Mouse (Mus musculus) midbrain, embryonic 15.5 days (tissue): ENCODE results near the gene Cyp4v3. TPM values are rescaled to one million over a fixed set of nuclear protein-coding genes. Genes with fewer than 3 reads are reported as not detected.
"Not testable (repeated sequence)": the region's sequence is repeated elsewhere in the genome, so short reads cannot be mapped to it uniquely, and the experiment has no call there.

Experiments used
- ATAC-seq: fragments of 200-750 bp; cut with Nextera tagmentation; replicated peaks from 2 replicates; pipeline ENCODE4 v1.8.0; 2017; ENCODE audit warnings: moderate TSS enrichment
- H3K27ac ChIP-seq: fragments of 300-500 bp; sonication (generic); 2 replicates; pipeline ENCODE4 v1.5.1; 2015; ENCODE audit warnings: mild to moderate bottlenecking, inconsistent platforms
- H3K27me3 ChIP-seq: fragments of 300-500 bp; sonication (generic); replicated peaks from 2 replicates; pipeline ENCODE4 v1.6.1; 2015; ENCODE audit warnings: inconsistent platforms
- H3K36me3 ChIP-seq: fragments of 300-500 bp; sonication (generic); replicated peaks from 2 replicates; pipeline ENCODE4 v1.6.1; 2015; ENCODE audit warnings: inconsistent platforms
- H3K4me1 ChIP-seq: fragments of 300-500 bp; sonication (generic); 2 replicates; pipeline ENCODE4 v1.6.1; 2015; ENCODE audit warnings: inconsistent platforms
- H3K4me2 ChIP-seq: fragments of 300-500 bp; sonication (generic); 2 replicates; pipeline ENCODE4 v1.6.1; 2015; ENCODE audit warnings: inconsistent platforms, mild to moderate bottlenecking, moderate library complexity
- H3K4me3 ChIP-seq: fragments of 300-500 bp; sonication (generic); 2 replicates; pipeline ENCODE4 v1.5.1; 2015; ENCODE audit warnings: mild to moderate bottlenecking, inconsistent platforms
- H3K9ac ChIP-seq: fragments of 300-500 bp; sonication (generic); 2 replicates; pipeline ENCODE4 v1.6.1; 2015; ENCODE audit warnings: mild to moderate bottlenecking, inconsistent platforms
- H3K9me3 ChIP-seq: fragments of 300-500 bp; sonication (generic); 2 replicates; pipeline ENCODE4 v1.6.1; 2016; ENCODE audit warnings: inconsistent platforms
- WGBS: fragments of 180-500 bp; shearing (Covaris S2); methylation state at CpG from one replicate; pipeline ENCODE4 v1.1.7; 2015; ENCODE audit warnings: mixed read lengths; 5-methylcytosine and 5-hydroxymethylcytosine counted together
- polyA plus RNA-seq: library from polyadenylated mRNA; unstranded; fragments of >200 nt; fragmentation: Nextera tagmentation; extraction: Ambion mirVana; gene quantifications from 2 replicates; pipeline ENCODE4 v1.2.1, GENCODE M21; 2015

The Cyp4v3 gene
- polyA plus RNA-seq, 1 experiment from 2014 or later = 1.3 TPM

GRCm38 (mm10) chr8:45345031-45345430, 12.0 kb upstream of the Cyp4v3 start:
- Histone ChIP-seq H3K4me2 (no peak overlapping the region), H3K27ac (no peak overlapping the region), H3K36me3 (no peaks in the 10 kb centered on the region), H3K9me3 (no peaks in the 10 kb centered on the region), H3K4me1 (no peaks in the 10 kb centered on the region), H3K4me3 (no peak overlapping the region), H3K27me3 (no peaks in the 10 kb centered on the region), H3K9ac (no peak overlapping the region)
- 23% methylated on average over 6 of the region's 6 CpGs for WGBS
- ATAC-seq = peak; percentile 52

GRCm38 (mm10) chr8:45344298-45344697, 11.3 kb upstream of the Cyp4v3 start:
- no peaks in the 10 kb centered on the region for H3K9me3 ChIP-seq

GRCm38 (mm10) chr8:45341630-45342628, 8.9 kb upstream of the Cyp4v3 start:
- 85% methylated on average over 12 of the region's 12 CpGs for WGBS

More at GRCm38 (mm10) chr8:45344298-45344697, 11.3 kb upstream of the Cyp4v3 start:
- 93% methylated on average over 8 of the region's 8 CpGs for WGBS
- no peak overlapping the region for H3K4me3 ChIP-seq
- H3K27me3 ChIP-seq = no peaks in the 10 kb centered on the region
- H3K36me3 ChIP-seq = no peaks in the 10 kb centered on the region
- no peak overlapping the region for H3K4me2 ChIP-seq
- H3K9ac ChIP-seq = no peak overlapping the region
- H3K4me1 ChIP-seq = no peaks in the 10 kb centered on the region
- no peak for ATAC-seq
- no peak overlapping the region for H3K27ac ChIP-seq

GRCm38 (mm10) chr8:45333493-45333892, 477 bp upstream of the Cyp4v3 start:
- peak; percentile 57; the same call in 1 of the 2 replicates for ATAC-seq
- H3K9ac ChIP-seq = no peak overlapping the region

More at GRCm38 (mm10) chr8:45341630-45342628, 8.9 kb upstream of the Cyp4v3 start:
- Histone ChIP-seq H3K27ac (no peak overlapping the region), H3K36me3 (no peaks in the 10 kb centered on the region), H3K4me2 (no peak overlapping the region), H3K9ac (no peak overlapping the region), H3K9me3 (no peaks in the 10 kb centered on the region), H3K27me3 (no peaks in the 10 kb centered on the region), H3K4me3 (no peak overlapping the region), H3K4me1 (no peaks in the 10 kb centered on the region)
- no peak for ATAC-seq

GRCm38 (mm10) chr8:45330856-45331255, 2.2 kb downstream of the Cyp4v3 start:
- ATAC-seq = no peak
- no peak overlapping the region for H3K9ac ChIP-seq
- H3K9me3 ChIP-seq = no peaks in the 10 kb centered on the region
- no peak overlapping the region for H3K4me3 ChIP-seq
- peaks cover 4% of the 10 kb centered on the region for H3K4me1 ChIP-seq
- 76% methylated on average over 3 of the region's 3 CpGs for WGBS
- H3K36me3 ChIP-seq = no peaks in the 10 kb centered on the region
- no peak overlapping the region for H3K4me2 ChIP-seq
- no peak overlapping the region for H3K27ac ChIP-seq
- H3K27me3 ChIP-seq = 0 out of 2 replicates have a peak, but pooled peaks cover 8% of the 10 kb centered on the region

More at GRCm38 (mm10) chr8:45333493-45333892, 477 bp upstream of the Cyp4v3 start:
- peak overlapping the region; percentile 54 for H3K4me3 ChIP-seq
- H3K27me3 ChIP-seq = 0 out of 2 replicates have a peak, but pooled peaks cover 8% of the 10 kb centered on the region
- H3K9me3 ChIP-seq = no peaks in the 10 kb centered on the region
- peaks cover 4% of the 10 kb centered on the region for H3K4me1 ChIP-seq
- WGBS = 2% methylated on average over 8 of the region's 8 CpGs
- peak overlapping the region; percentile 80 for H3K4me2 ChIP-seq
- no peaks in the 10 kb centered on the region for H3K36me3 ChIP-seq
- H3K27ac ChIP-seq = no peak overlapping the region

GRCm38 (mm10) chr8:45329206-45329980, 3.6 kb downstream of the Cyp4v3 start:
- Histone ChIP-seq H3K4me2 (no peak overlapping the region), H3K27me3 (0 out of 2 replicates have a peak, but pooled peaks cover 8% of the 10 kb centered on the region), H3K9me3 (no peaks in the 10 kb centered on the region), H3K36me3 (no peaks in the 10 kb centered on the region), H3K4me3 (no peak overlapping the region), H3K9ac (no peak overlapping the region), H3K4me1 (peaks cover 4% of the 10 kb centered on the region), H3K27ac (no peak overlapping the region)
- 92% methylated on average over 6 of the region's 6 CpGs for WGBS
- ATAC-seq = no peak

- H3K4me1 ChIP-seq, ATAC-seq, H3K36me3 ChIP-seq, H3K9ac ChIP-seq, H3K4me3 ChIP-seq, H3K4me2 ChIP-seq, H3K9me3 ChIP-seq, H3K27ac ChIP-seq, H3K27me3 ChIP-seq: not testable (repeated sequence)
These were observed 5.9 kb downstream of the Cyp4v3 start for GRCm38 (mm10) chr8:45327076-45327475.

- Histone ChIP-seq H3K27me3 (no peaks in the 10 kb centered on the region), H3K9ac (no peak overlapping the region), H3K27ac (no peak overlapping the region), H3K4me1 (no peaks in the 10 kb centered on the region), H3K4me2 (no peak overlapping the region), H3K36me3 (no peaks in the 10 kb centered on the region), H3K9me3 (no peaks in the 10 kb centered on the region), H3K4me3 (no peak overlapping the region)
- WGBS = 87% methylated on average over 4 of the region's 4 CpGs
- ATAC-seq = no peak
These were observed 8.9 kb downstream of the Cyp4v3 start for GRCm38 (mm10) chr8:45324151-45324550.

- no peak overlapping the region for H3K9ac ChIP-seq
- H3K27ac ChIP-seq = no peak overlapping the region
- no peaks in the 10 kb centered on the region for H3K36me3 ChIP-seq
- WGBS = 88% methylated on average over 2 of the region's 2 CpGs
- H3K9me3 ChIP-seq = no peaks in the 10 kb centered on the region
- no peak overlapping the region for H3K4me2 ChIP-seq
- H3K4me3 ChIP-seq = no peak overlapping the region
- no peak for ATAC-seq
- no peaks in the 10 kb centered on the region for H3K4me1 ChIP-seq
- no peaks in the 10 kb centered on the region for H3K27me3 ChIP-seq
These were observed 11.7 kb downstream of the Cyp4v3 start for GRCm38 (mm10) chr8:45321365-45321764.

- no peak for ATAC-seq
- Histone ChIP-seq H3K4me3 (no peak overlapping the region), H3K4me1 (no peaks in the 10 kb centered on the region), H3K27me3 (no peaks in the 10 kb centered on the region), H3K4me2 (no peak overlapping the region), H3K9ac (no peak overlapping the region), H3K36me3 (no peaks in the 10 kb centered on the region), H3K27ac (no peak overlapping the region), H3K9me3 (no peaks in the 10 kb centered on the region)
- WGBS = 85% methylated on average over 1 of the region's 1 CpGs
These were observed 12.1 kb downstream of the Cyp4v3 start for GRCm38 (mm10) chr8:45320930-45321329.

GRCm38 (mm10) chr8:45310967-45311366, 22.0 kb downstream of the Cyp4v3 start:
- no peaks in the 10 kb centered on the region for H3K36me3 ChIP-seq
- H3K4me3 ChIP-seq = no peak overlapping the region
- H3K9me3 ChIP-seq = no peaks in the 10 kb centered on the region
- H3K4me1 ChIP-seq = no peaks in the 10 kb centered on the region
- no peak overlapping the region for H3K27ac ChIP-seq
- no peak for ATAC-seq
- no peak overlapping the region for H3K4me2 ChIP-seq
- 81% methylated on average over 4 of the region's 4 CpGs for WGBS
- no peak overlapping the region for H3K9ac ChIP-seq
- H3K27me3 ChIP-seq = no peaks in the 10 kb centered on the region

- no peaks in the 10 kb centered on the region for H3K27me3 ChIP-seq
- H3K4me3 ChIP-seq = no peak within 1 kb of the TSS
- H3K9me3 ChIP-seq = no peaks in the 10 kb centered on the region
- H3K4me1 ChIP-seq = no peaks in the 10 kb centered on the region
- 91% methylated on average over 13 of the region's 13 CpGs for WGBS
- H3K9ac ChIP-seq = no peak within 1 kb of the TSS
- H3K36me3 ChIP-seq = no peaks in the 10 kb centered on the region
- ATAC-seq = no peak
- H3K27ac ChIP-seq = no peak within 1 kb of the TSS
- no peak within 1 kb of the TSS for H3K4me2 ChIP-seq
These were observed 24.6 kb downstream of the Cyp4v3 start, which contains the start of gene Gm45753 for GRCm38 (mm10) chr8:45308366-45308765. Gene Gm45753 (minus strand): TSS chr8:45308466.
